Mouse (Mus musculus) adrenal gland, adult 2 months (tissue): ENCODE measurements around the gene 2010003K11Rik. TPM values are rescaled to one million over a fixed set of nuclear protein-coding genes. Genes with fewer than 3 reads are reported as not detected.

Experiments used
- DNase-seq: peaks from one replicate; pipeline ENCODE4 v3.0.0; 2021
- polyA plus RNA-seq: library from polyadenylated mRNA; depleted of rRNA; stranded (reverse); fragments of >200 nt; gene quantifications from 2 replicates; pipeline ENCODE4 v1.2.3, GENCODE M21; 2012
- total RNA-seq, 2 experiments: library from RNA; stranded (reverse); gene quantifications; 2 replicates each; pipeline ENCODE4 v1.2.3; 2021

2010003K11Rik gene
- total and polyA plus RNA-seq, 3 experiments: 6.4 to 58.6 (median 41.3) TPM

GRCm38 (mm10) chr19:4497263-4497973, 965 bp downstream of the 2010003K11Rik start:
- peak; percentile 90 for DNase-seq

GRCm38 (mm10) chr19:4496535-4497262, 1.7 kb downstream of the 2010003K11Rik start:
- peak; percentile 44 for DNase-seq

- peak; percentile 55 for DNase-seq
Observed at GRCm38 (mm10) chr19:4495814-4496213, 2.6 kb downstream of the 2010003K11Rik start.

- DNase-seq: no peak
Observed at GRCm38 (mm10) chr19:4494707-4495106, 3.7 kb downstream of the 2010003K11Rik start.

- peak; percentile 89 for DNase-seq
Observed at GRCm38 (mm10) chr19:4492526-4493296, 5.7 kb downstream of the 2010003K11Rik start.

GRCm38 (mm10) chr19:4491080-4491695, 7.2 kb downstream of the 2010003K11Rik start:
- peak; percentile 75 for DNase-seq

- no peak for DNase-seq
Observed at GRCm38 (mm10) chr19:4487877-4488276, 10.5 kb downstream of the 2010003K11Rik start.

- DNase-seq: no peak
Observed at GRCm38 (mm10) chr19:4485006-4485405, 13.4 kb downstream of the 2010003K11Rik start.

- peak; percentile 45 for DNase-seq
Observed at GRCm38 (mm10) chr19:4482111-4482859, 16.1 kb downstream of the 2010003K11Rik start.

- no peak for DNase-seq
Observed at GRCm38 (mm10) chr19:4481326-4481725, 17.1 kb downstream of the 2010003K11Rik start.

GRCm38 (mm10) chr19:4480041-4480440, 18.3 kb downstream of the 2010003K11Rik start:
- no peak for DNase-seq

- DNase-seq: no peak
Observed at GRCm38 (mm10) chr19:4478190-4478516, 20.2 kb downstream of the 2010003K11Rik start.

GRCm38 (mm10) chr19:4477345-4478189, 20.8 kb downstream of the 2010003K11Rik start, which contains the start of gene Syt12:
TSS of gene Syt12 (minus strand) at chr19:4477447.
- DNase-seq: peak; percentile 87

GRCm38 (mm10) chr19:4476601-4477257, 21.7 kb downstream of the 2010003K11Rik start:
- peak; percentile 75 for DNase-seq

GRCm38 (mm10) chr19:4475224-4475925, 23.0 kb downstream of the 2010003K11Rik start:
- no peak for DNase-seq

GRCm38 (mm10) chr19:4474739-4475138, 23.6 kb downstream of the 2010003K11Rik start:
- peak; percentile 57 for DNase-seq

- no peak for DNase-seq
Observed at GRCm38 (mm10) chr19:4473549-4473948, 24.8 kb downstream of the 2010003K11Rik start.

GRCm38 (mm10) chr19:4468363-4468762, 30.0 kb downstream of the 2010003K11Rik start:
- DNase-seq: peak; percentile 57

- no peak for DNase-seq
Observed at GRCm38 (mm10) chr19:4464666-4465065, 33.7 kb downstream of the 2010003K11Rik start.
